Mouse (Mus musculus): ENCODE results near the gene Cd2bp2.

GRCm38 (mm10) chr7:127217475-127217874 lies 21.6 kb upstream of the Cd2bp2 start:
- no peak for TF ChIP-seq CTCF (IDR thresholded peaks at IDR 0.05)
- no peak for TF ChIP-seq EP300 (IDR thresholded peaks at IDR 0.05; ENCODE audit: insufficient read depth, low read depth, low read length)
- TF ChIP-seq POLR2A (IDR thresholded peaks at IDR 0.05; ENCODE audit: insufficient read depth, low read depth, low read length), result no peak

Data from heart, adult 2 months (tissue).